Mouse (Mus musculus) liver, embryonic 11.5 days (tissue): ENCODE measurements at regions not wholly inside any gene's neighbourhood (a gene's known extent, or its start where the extent isn't known, plus 50 kb on each side); places are given as distances from the start of the nearest gene placed in this dataset.

Experiments used
- ATAC-seq: fragments of 200-750 bp; cut with Nextera tagmentation; replicated peaks from 2 replicates; pipeline ENCODE4 v1.8.0; 2017; ENCODE audit warnings: moderate number of reproducible peaks, mild to moderate bottlenecking, moderate TSS enrichment, moderate library complexity; ENCODE audit not compliant: low FRiP score
- DNase-seq: peaks from one replicate; pipeline ENCODE4 v3.0.0-alpha.2; 2017; ENCODE audit warnings: low spot score
- H3K27ac ChIP-seq: fragments of 300-500 bp; sonication (generic); 2 replicates; pipeline ENCODE4 v1.5.1; 2014; ENCODE audit warnings: mild to moderate bottlenecking, low read depth, low read length, control low read depth
- H3K27me3 ChIP-seq: fragments of 300-500 bp; sonication (generic); replicated peaks from 2 replicates; pipeline ENCODE4 v1.6.1; 2014; ENCODE audit warnings: low read length, mixed read lengths; ENCODE audit not compliant: control insufficient read depth, insufficient read depth
- H3K36me3 ChIP-seq: fragments of 300-500 bp; sonication (generic); 2 replicates; pipeline ENCODE4 v1.6.1; 2014; ENCODE audit warnings: mild to moderate bottlenecking, low read length, moderate library complexity, mixed read lengths; ENCODE audit not compliant: control insufficient read depth, insufficient read depth
- H3K4me1 ChIP-seq: fragments of 300-500 bp; sonication (generic); replicated peaks from 2 replicates; pipeline ENCODE4 v1.6.1; 2014; ENCODE audit warnings: low read length, mixed read lengths; ENCODE audit not compliant: control insufficient read depth, insufficient read depth
- H3K4me2 ChIP-seq: fragments of 300-500 bp; sonication (generic); 2 replicates; pipeline ENCODE4 v1.6.1; 2014; ENCODE audit warnings: mild to moderate bottlenecking, control low read depth, moderate library complexity
- H3K4me3 ChIP-seq: fragments of 300-500 bp; sonication (generic); 2 replicates; pipeline ENCODE4 v1.5.1; 2014; ENCODE audit warnings: low read depth, low read length, control low read depth
- H3K9ac ChIP-seq: fragments of 300-500 bp; sonication (generic); 2 replicates; pipeline ENCODE4 v1.6.1; 2014; ENCODE audit warnings: low read depth, low read length, control low read depth
- H3K9me3 ChIP-seq: fragments of 300-500 bp; sonication (generic); 2 replicates; pipeline ENCODE4 v1.6.1; 2016; ENCODE audit warnings: low read length, inconsistent platforms, mixed read lengths; ENCODE audit not compliant: control insufficient read depth
- WGBS: fragments of 180-500 bp; shearing (Covaris S2); extraction: QIAGEN DNeasy Blood & Tissue Kit; methylation state at CpG from one replicate; pipeline ENCODE4 v1.1.7; 2014; 5-methylcytosine and 5-hydroxymethylcytosine counted together

GRCm38 (mm10) chr14:46316521-46316920 is 62.7 kb upstream of the Gm15217 start:
- no peak for ATAC-seq
- 85% methylated on average over 5 of the region's 5 CpGs for WGBS

GRCm38 (mm10) chr14:46317406-46318045 is 61.7 kb upstream of the Gm15217 start:
- DNase-seq (peak; percentile 23), ATAC-seq (no peak)
- Histone ChIP-seq H3K4me2 (no peak overlapping the region), H3K27me3 (no peaks in the 10 kb centered on the region), H3K27ac (no peak overlapping the region), H3K9me3 (no peaks in the 10 kb centered on the region), H3K9ac (no peak overlapping the region), H3K4me3 (no peak overlapping the region), H3K36me3 (no peaks in the 10 kb centered on the region), H3K4me1 (no peaks in the 10 kb centered on the region)
- 63% methylated on average over 16 of the region's 16 CpGs for WGBS

More at GRCm38 (mm10) chr14:46316521-46316920, 62.7 kb upstream of the Gm15217 start:
- H3K9ac ChIP-seq: no peak overlapping the region
- DNase-seq: peak; percentile 8
- H3K4me2 ChIP-seq: no peak overlapping the region
- no peak overlapping the region for H3K4me3 ChIP-seq
- H3K27ac ChIP-seq: no peak overlapping the region
- no peaks in the 10 kb centered on the region for H3K36me3 ChIP-seq
- H3K9me3 ChIP-seq: no peaks in the 10 kb centered on the region
- H3K27me3 ChIP-seq: no peaks in the 10 kb centered on the region
- no peaks in the 10 kb centered on the region for H3K4me1 ChIP-seq

- Histone ChIP-seq H3K27ac (no peak overlapping the region), H3K36me3 (no peaks in the 10 kb centered on the region), H3K27me3 (no peaks in the 10 kb centered on the region), H3K9ac (no peak overlapping the region), H3K4me1 (no peaks in the 10 kb centered on the region), H3K9me3 (no peaks in the 10 kb centered on the region), H3K4me2 (no peak overlapping the region), H3K4me3 (no peak overlapping the region)
- DNase-seq (no peak), ATAC-seq (no peak)
- 73% methylated on average over 3 of the region's 3 CpGs for WGBS
Observed at GRCm38 (mm10) chr14:46328064-46328463, 51.1 kb upstream of the Gm15217 start.
